Mouse (Mus musculus) neural tube, embryonic 12.5 days (tissue): ENCODE measurements around the gene Notch3. TPM values are rescaled to one million over a fixed set of nuclear protein-coding genes. Genes with fewer than 3 reads are reported as not detected.

Source experiments
- polyA plus RNA-seq: library from polyadenylated mRNA; unstranded; fragments of >200 nt; fragmentation: Nextera tagmentation; extraction: Ambion mirVana; gene quantifications from 2 replicates; pipeline ENCODE4 v1.2.1, GENCODE M21; 2016

Notch3 gene
- polyA plus RNA-seq, 1 experiment from 2014 or later, result 17.3 TPM

Other genes with a start within 250 kb of the Notch3 start
- 43.7 and 52.2 TPM in 2 replicates for gene Rrp1b, start 130.8 kb downstream of the Notch3 start, polyA plus RNA-seq
- 0.28 and 0.47 TPM in 2 replicates for gene Hsf2bp, start 130.5 kb downstream of the Notch3 start, polyA plus RNA-seq
- 0.08 TPM in 1 of 2 replicates, not detected in the other for gene Ephx3, start 22.7 kb upstream of the Notch3 start, polyA plus RNA-seq
- gene Brd4, start 117.9 kb upstream of the Notch3 start, polyA plus RNA-seq, result 105 and 112 TPM in 2 replicates
- gene Akap8, start 154.4 kb upstream of the Notch3 start, polyA plus RNA-seq, result 124 and 126 TPM in 2 replicates
- 135 and 136 TPM in 2 replicates for gene Akap8l, start 183.8 kb upstream of the Notch3 start, polyA plus RNA-seq
- gene Wiz, start 222.6 kb upstream of the Notch3 start, polyA plus RNA-seq, result 41.4 and 50.5 TPM in 2 replicates
- gene Rasal3, start 236.7 kb upstream of the Notch3 start, polyA plus RNA-seq, result 0.66 and 1.7 TPM in 2 replicates